Mouse (Mus musculus): ENCODE measurements around the gene Mettl9.

Gene Mettl9

GRCm38 (mm10) chr7:121044251-121044650 lies 10.0 kb downstream of the Mettl9 start:
- DNase-seq (ENCODE audit: low spot score), result no peak

DNA sequence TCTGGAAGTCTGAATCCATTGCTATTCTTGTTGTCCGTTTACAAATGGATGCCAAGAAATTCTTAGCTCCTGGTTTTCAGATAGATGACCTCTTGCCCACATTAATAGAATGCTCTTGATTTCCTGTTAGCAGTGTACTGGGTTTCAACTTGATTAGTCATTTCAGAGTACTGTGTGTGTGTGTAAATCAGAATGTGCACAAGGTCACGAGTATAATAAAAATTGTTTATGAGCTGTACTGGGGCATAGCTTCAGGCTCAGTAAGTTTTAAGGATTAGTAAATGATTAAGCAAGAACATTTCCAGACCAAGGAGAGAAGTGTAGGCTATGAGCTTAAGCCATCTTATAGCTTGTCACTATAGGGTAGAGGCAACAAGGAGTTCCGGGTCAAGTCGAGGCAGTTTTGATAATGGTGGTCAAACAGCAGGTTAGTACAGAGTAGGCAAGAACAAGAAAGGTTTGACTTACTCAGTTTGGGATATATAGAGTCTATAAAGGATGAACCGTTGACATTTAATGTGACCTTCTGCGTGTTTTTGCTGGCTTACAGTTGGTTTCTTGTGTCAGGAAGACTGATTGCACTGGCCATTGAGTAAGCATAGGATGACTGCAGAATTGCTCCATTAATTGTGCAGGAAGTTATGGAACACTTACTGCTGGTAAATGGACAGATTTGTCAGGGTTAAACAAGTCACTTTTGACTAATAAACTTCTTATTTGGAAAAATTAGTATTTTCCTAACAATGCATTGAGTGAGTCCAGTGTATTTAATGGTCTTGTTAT lies 11.6 kb downstream of the Mettl9 start:
- DNase-seq (ENCODE audit: low spot score), result no peak

- no peak for DNase-seq (ENCODE audit: low spot score)
These were observed 13.4 kb downstream of the Mettl9 start for GRCm38 (mm10) chr7:121047624-121048023.

DNA sequence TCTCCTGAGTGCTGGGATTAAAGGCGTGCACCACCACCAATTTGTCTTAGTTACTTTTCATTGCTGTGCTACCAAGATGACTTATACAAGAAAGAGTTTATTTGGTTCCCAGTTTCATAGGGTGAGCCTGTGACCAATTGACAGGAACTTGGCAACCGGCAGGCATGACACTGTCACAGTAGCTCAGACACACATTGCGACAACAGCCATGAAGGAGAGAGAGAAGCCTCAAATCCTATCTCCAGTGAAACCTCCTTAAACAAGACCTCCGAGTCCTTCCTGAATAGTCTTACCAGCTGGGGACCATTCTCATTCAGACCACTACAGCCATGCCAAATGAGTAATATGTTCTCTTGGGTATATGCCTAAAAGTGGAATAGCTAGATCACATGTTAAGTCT lies 18.8 kb downstream of the Mettl9 start:
- no peak for DNase-seq (ENCODE audit: low spot score)

GRCm38 (mm10) chr7:121059477-121060218 lies 25.4 kb downstream of the Mettl9 start:
- no peak for DNase-seq (ENCODE audit: low spot score)

DNA sequence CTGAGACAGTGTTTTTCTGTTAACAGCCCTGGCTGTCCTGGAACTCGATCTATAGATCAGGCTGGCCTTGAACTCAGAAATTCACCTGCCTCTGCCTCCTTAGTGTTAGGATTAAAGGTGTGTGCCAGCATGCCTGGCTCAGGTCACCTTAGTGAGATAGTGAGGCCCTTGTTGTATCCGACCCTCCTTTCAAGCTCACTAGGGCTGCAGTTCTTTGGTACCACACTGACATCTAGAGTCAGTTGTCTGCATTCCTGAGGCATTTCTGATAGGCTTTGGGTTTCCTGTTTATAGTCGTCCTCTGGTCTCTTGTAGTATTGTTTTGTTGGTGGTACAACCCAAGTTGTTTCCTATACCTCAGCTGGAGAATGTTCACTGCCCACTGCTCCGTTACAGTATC lies 30.1 kb downstream of the Mettl9 start:
- no peak for DNase-seq (ENCODE audit: low spot score)

GRCm38 (mm10) chr7:121071276-121071675 lies 37.0 kb downstream of the Mettl9 start:
- DNase-seq (ENCODE audit: low spot score), result no peak

DNA sequence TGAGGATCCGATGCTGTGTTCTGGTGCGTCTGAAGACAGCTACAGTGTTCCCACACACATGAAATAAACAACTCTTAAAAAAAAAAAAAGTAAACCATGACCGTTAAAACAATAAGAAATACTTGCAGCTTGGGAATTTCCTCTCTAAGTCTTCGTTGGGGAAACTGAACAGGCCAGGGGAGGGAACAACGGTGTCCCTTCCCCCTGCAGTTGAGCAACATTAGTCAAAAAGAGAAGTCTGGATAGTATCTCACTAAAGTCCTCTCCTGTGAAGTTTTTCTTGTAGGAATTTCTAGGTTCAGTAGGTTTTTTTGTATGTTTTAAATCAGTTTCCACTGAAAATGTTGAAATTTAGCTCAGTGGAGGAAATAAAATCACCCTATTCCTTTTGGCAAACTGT lies 38.3 kb downstream of the Mettl9 start:
- DNase-seq (ENCODE audit: low spot score), result no peak

GRCm38 (mm10) chr7:121074281-121074680 lies 40.0 kb downstream of the Mettl9 start, which contains the start of gene Igsf6:
TSS of gene Igsf6 (minus strand) at chr7:121074572.
- no peak for DNase-seq (ENCODE audit: low spot score)

GRCm38 (mm10) chr7:121074801-121075400 lies 40.7 kb downstream of the Mettl9 start:
- no peak for DNase-seq (ENCODE audit: low spot score)

GRCm38 (mm10) chr7:121075416-121075815 lies 41.2 kb downstream of the Mettl9 start:
- no peak for DNase-seq (ENCODE audit: low spot score)

GRCm38 (mm10) chr7:121077311-121077710 lies 43.1 kb downstream of the Mettl9 start:
- DNase-seq (ENCODE audit: low spot score), result no peak

DNA sequence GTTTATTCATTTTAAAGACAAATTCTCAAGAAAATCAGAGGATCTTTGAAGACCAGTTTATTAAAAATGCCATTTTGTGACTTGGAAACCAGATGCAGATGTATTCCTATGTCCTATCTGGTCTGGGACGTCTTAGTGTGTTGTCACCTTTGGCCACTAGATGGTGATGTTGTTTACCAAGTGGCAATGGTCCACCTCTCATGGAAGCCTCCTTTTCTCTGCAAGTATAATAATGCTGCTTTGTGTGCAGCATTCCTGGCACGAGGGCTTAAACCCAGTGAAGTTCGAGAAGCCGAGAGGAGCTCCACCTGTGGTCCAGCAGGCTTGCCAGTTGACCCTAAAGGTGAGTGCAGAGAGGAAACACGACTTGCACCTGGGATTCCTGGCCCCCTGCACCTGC lies 43.6 kb downstream of the Mettl9 start:
- DNase-seq (ENCODE audit: low spot score), result peak; percentile 84

- no peak for DNase-seq (ENCODE audit: low spot score)
These were observed 47.1 kb downstream of the Mettl9 start, which contains the start of gene Otoa for GRCm38 (mm10) chr7:121081350-121081749. TSS of gene Otoa (plus strand) at chr7:121081650.

- DNase-seq (ENCODE audit: low spot score), result no peak
These were observed 47.6 kb downstream of the Mettl9 start for GRCm38 (mm10) chr7:121081816-121082215.

DNA sequence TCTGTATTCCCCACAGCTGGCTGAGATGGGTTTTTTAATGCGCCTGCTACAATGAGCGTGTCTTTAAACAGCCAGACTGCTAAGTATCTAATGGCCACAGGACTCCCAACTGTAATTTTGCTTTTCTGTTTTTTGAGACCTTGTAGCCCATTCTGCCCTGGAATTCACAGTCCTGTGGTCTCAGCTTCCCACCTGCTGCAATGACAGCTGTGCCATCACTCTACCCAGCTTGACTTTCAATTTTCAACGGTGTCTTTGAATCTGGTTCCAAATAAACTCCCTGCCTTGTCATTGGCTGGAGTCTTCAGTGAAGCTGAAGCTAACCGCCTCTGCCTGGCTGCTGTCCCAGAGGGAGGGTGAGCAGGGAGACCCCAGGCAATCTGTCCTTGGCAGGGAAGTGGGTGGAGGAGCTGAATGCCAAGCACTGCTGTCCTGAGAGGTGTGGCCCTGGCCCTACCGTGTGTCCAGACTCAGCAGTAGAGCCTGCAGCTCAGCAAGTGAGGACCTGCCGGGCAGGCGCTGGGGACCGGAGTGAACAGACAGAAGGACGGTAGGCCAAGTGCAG lies 48.8 kb downstream of the Mettl9 start:
- no peak for DNase-seq (ENCODE audit: low spot score)

DNA sequence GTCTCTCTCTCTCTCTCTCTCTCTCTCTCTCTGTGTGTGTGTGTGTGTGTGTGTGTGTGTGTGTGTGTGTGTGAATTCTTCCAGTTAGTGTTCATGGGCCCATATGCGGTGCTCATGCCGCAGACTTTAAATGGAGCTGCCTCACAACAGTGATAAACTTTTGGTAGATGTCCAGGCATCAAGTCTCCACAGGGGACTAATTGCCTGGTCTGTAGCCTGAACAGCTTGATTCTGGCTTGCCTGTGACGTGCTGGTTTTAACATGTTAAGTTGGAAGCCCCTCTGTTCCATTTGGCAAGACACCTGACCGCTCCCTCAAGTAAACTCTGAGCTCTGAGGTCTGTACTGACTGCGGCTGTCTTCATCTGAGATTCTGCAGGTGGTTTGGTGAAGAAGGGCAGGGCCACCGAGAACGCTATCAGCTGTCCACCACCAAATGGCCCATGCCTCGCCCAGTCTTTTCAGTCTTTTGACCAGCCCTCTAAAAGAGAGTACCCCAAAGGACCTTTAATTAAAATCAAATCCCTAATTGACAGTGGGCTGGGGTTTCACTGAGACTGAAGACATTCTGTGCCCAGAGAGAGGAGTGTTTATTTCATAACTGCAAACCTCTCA lies 50.7 kb downstream of the Mettl9 start:
- no peak for DNase-seq (ENCODE audit: low spot score)

GRCm38 (mm10) chr7:121085500-121085899 lies 51.3 kb downstream of the Mettl9 start:
- DNase-seq (ENCODE audit: low spot score), result no peak

GRCm38 (mm10) chr7:121088745-121089144 lies 54.5 kb downstream of the Mettl9 start:
- DNase-seq (ENCODE audit: low spot score), result no peak

DNA sequence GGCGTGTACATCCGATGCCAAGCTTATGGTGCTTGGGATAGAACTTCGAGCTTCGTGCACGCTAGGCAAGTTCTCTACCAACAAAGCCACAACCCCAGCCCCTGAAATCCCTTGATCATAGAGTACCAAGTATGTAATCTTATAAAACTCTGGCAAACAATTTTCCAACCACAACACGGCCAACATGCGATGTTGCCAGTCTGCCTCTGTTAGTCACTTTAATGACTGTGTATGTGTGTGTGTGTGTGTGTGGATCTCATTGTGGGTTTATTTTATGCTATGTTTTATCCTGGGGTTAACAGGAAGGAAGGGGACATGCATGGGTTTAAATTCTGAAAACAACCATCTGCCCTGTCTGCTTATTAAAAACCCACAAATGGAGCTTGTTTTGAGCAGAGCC lies 56.5 kb downstream of the Mettl9 start:
- DNase-seq (ENCODE audit: low spot score), result no peak

DNA sequence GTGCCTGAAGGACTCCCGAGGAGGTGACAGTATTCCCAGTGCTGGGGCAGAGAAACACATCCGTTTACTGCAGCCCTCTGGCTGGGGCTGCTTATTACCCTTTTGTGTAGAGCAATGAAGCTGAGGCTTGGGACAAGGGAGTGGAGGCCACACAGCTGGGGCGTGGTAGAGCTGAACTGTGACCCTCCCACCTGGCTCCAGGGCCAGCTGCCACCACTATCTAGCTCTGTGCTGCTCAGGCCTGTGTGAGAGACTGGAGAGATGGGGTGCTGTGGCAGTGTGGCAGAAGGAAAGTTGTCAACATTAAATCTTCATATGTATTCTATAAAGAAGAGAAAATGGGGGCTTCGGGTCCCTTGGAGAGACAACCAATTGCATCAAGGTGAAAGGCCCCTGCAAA lies 58.8 kb downstream of the Mettl9 start:
- DNase-seq (ENCODE audit: low spot score), result no peak
